Mouse (Mus musculus) liver, postnatal 0 days (tissue): ENCODE measurements at regions not wholly inside any gene's neighbourhood (a gene's known extent, or its start where the extent isn't known, plus 50 kb on each side); places are given as distances from the start of the nearest gene placed in this dataset.

Experiments
- ATAC-seq: fragments of 200-750 bp; cut with Nextera tagmentation; 2 replicates; pipeline ENCODE4 v1.8.0; 2017; ENCODE audit warnings: mild to moderate bottlenecking, moderate library complexity
- DNase-seq: peaks from one replicate; pipeline ENCODE4 v3.0.0-alpha.2; 2016
- H3K27ac ChIP-seq: fragments of 300-500 bp; sonication (generic); 2 replicates; pipeline ENCODE4 v1.5.1; 2014; ENCODE audit warnings: antibody characterized with exemption, moderate library complexity, mild to moderate bottlenecking, low read depth
- H3K27me3 ChIP-seq: fragments of 300-500 bp; sonication (generic); 2 replicates; pipeline ENCODE4 v1.6.1; 2014; ENCODE audit warnings: low read length, control low read depth, mixed read lengths; ENCODE audit not compliant: insufficient read depth
- H3K36me3 ChIP-seq: fragments of 300-500 bp; sonication (generic); replicated peaks from 2 replicates; pipeline ENCODE4 v1.6.1; 2014; ENCODE audit warnings: mild to moderate bottlenecking, control low read depth, low read length, moderate library complexity, mixed read lengths; ENCODE audit not compliant: insufficient read depth
- H3K4me1 ChIP-seq: fragments of 300-500 bp; sonication (generic); 2 replicates; pipeline ENCODE4 v1.6.1; 2014; ENCODE audit warnings: antibody characterized with exemption, mild to moderate bottlenecking, control low read depth; ENCODE audit not compliant: insufficient read depth
- H3K4me2 ChIP-seq: fragments of 300-500 bp; sonication (generic); 2 replicates; pipeline ENCODE4 v1.6.1; 2014; ENCODE audit warnings: low read depth, mild to moderate bottlenecking, low read length, moderate library complexity, mixed read lengths
- H3K4me3 ChIP-seq: fragments of 300-500 bp; sonication (generic); 2 replicates; pipeline ENCODE4 v1.5.1; 2014; ENCODE audit warnings: low read depth, low read length
- H3K9ac ChIP-seq: fragments of 300-500 bp; sonication (generic); replicated peaks from 2 replicates; pipeline ENCODE4 v1.6.1; 2014; ENCODE audit warnings: mild to moderate bottlenecking, moderate library complexity
- H3K9me3 ChIP-seq: fragments of 300-500 bp; sonication (generic); 2 replicates; pipeline ENCODE4 v1.6.1; 2016; ENCODE audit warnings: mild to moderate bottlenecking, control low read depth, low read length, mixed read lengths
- CTCF ChIP-seq: sonication (generic); IDR thresholded peaks from 2 replicates; pipeline ENCODE4 v1.5.1; 2016; ENCODE audit warnings: antibody characterized with exemption, low read depth
- EP300 ChIP-seq: IDR thresholded peaks from 2 replicates; pipeline ENCODE4 v1.6.1; 2016; ENCODE audit warnings: antibody characterized with exemption, low read depth, mild to moderate bottlenecking
- WGBS: fragments of 180-500 bp; shearing (Covaris S2); extraction: QIAGEN DNeasy Blood & Tissue Kit; methylation state at CpG from one replicate; pipeline ENCODE4 v1.1.7; 2014; ENCODE audit not compliant: insufficient replicate concordance; 5-methylcytosine and 5-hydroxymethylcytosine counted together

DNA sequence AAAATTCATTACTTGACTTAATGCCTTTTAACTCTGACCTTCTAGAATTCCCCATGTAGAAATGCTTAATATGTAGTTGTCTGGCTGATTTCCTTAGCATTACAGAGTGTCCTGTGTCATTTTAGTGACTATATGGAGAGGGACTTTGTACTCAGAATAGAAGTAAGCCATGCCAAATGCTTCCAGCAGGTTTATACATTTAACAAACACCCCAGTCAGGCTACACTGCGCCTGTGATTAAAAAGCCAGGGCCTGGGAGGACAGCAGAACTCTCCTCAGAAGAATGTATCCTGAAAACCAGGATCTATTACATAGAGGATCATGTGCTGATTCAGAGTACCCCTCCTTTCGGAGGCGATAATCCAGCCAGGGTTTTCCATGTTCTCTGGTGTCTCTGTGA lies 547.4 kb downstream of the Gm19410 start:
- DNase-seq (no peak), ATAC-seq (no peak)
- no peaks in the 10 kb centered on the region for H3K27me3 ChIP-seq
- no peak overlapping the region for H3K4me2 ChIP-seq
- WGBS, result 82% methylated on average over 3 of the region's 3 CpGs
- H3K27ac ChIP-seq, result no peak overlapping the region
- H3K36me3 ChIP-seq, result no peaks in the 10 kb centered on the region
- no peaks in the 10 kb centered on the region for H3K4me1 ChIP-seq
- H3K9ac ChIP-seq, result no peak overlapping the region
- H3K4me3 ChIP-seq, result no peak overlapping the region
- TF ChIP-seq CTCF, result no peak
- no peak for TF ChIP-seq EP300
- H3K9me3 ChIP-seq, result no peaks in the 10 kb centered on the region

DNA sequence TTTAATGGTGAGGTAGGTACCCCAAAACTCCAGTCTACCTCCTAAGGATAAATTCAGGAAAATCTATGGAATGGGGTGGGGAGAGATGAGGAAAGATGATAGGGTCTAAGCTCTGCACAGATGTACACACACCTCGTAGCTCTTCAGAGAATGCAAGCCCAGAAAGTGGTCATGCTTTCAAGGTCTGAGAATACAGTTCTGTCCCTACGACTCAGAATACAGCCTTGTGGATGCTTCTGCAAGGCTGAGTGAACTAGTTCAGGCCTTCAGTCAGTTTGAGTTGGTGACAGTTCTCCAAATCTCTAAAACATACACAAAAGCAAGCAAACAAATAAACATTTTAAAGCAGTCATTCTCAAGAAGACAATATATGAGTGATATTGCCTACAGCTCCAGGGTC lies 552.8 kb downstream of the Gm19410 start:
- no peak overlapping the region for H3K4me3 ChIP-seq
- no peaks in the 10 kb centered on the region for H3K9me3 ChIP-seq
- no peak for ATAC-seq
- no peak overlapping the region for H3K4me2 ChIP-seq
- H3K27me3 ChIP-seq, result no peaks in the 10 kb centered on the region
- no peaks in the 10 kb centered on the region for H3K4me1 ChIP-seq
- H3K27ac ChIP-seq, result no peak overlapping the region
- H3K36me3 ChIP-seq, result no peaks in the 10 kb centered on the region
- no peak for DNase-seq
- 73% methylated on average over 2 of the region's 2 CpGs for WGBS
- TF ChIP-seq EP300, result no peak
- no peak for TF ChIP-seq CTCF
- no peak overlapping the region for H3K9ac ChIP-seq

DNA sequence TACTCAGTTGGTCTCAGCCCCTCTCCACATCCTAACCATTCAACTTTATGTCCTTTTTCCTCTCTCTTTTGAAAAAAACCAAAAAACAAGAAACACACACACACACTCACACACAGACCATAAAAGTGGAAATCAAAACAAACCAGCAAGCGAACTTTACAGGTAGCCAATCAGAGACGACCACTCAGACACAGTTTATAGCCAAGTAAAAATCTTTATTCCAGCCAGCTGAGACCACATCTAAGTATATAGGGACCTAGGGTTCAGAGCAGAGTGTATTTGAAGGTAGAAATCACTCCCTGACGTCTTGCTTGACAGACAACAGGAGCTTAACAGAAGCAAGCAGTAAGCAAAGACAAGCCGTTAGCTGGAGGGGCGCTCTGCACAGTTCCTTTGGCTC lies 553.3 kb downstream of the Gm19410 start:
- Histone ChIP-seq H3K4me1 (no peaks in the 10 kb centered on the region), H3K9ac (no peak overlapping the region), H3K27ac (no peak overlapping the region), H3K9me3 (no peaks in the 10 kb centered on the region), H3K36me3 (no peaks in the 10 kb centered on the region), H3K4me3 (no peak overlapping the region), H3K4me2 (no peak overlapping the region), H3K27me3 (no peaks in the 10 kb centered on the region)
- ATAC-seq (no peak), DNase-seq (no peak)
- WGBS, result 56% methylated on average over 5 of the region's 5 CpGs
- TF ChIP-seq CTCF, result no peak
- no peak for TF ChIP-seq EP300

DNA sequence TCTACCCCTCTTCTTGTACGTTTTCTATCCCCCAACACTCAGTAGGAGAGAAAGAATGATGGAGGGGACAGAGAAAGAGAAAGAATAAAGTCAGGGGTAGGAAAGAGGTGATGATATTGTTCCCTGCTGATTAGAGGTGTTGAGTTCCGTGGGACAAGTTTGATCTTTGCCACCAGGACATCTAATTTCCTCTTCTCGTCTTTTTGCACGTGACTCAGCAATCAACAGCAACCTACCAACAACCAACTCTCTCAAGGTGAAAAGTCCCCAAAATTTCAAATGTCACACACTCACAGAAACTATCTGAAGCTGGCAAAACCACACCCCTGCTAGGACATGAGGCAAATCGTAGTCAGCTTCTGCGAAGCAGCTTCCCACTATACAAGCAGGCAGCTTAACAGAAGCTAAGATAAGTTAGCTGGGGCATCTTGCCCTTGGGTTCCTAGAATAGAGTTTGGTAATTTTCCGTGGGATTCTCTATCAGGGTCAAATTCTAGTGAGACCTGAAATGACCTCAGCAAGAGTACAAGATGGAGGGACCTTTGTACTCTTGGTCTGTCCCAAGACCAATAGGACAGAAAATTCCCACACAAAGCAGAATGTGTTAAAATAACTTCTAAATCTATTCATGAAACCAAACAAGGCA lies 553.8 kb downstream of the Gm19410 start:
- Histone ChIP-seq H3K9ac (no peak overlapping the region), H3K4me3 (no peak overlapping the region), H3K27me3 (no peaks in the 10 kb centered on the region), H3K4me1 (no peaks in the 10 kb centered on the region), H3K36me3 (no peaks in the 10 kb centered on the region), H3K27ac (no peak overlapping the region), H3K9me3 (no peaks in the 10 kb centered on the region), H3K4me2 (no peak overlapping the region)
- WGBS, result 33% methylated on average over 7 of the region's 7 CpGs
- no peak for DNase-seq
- TF ChIP-seq EP300 (no peak), CTCF (no peak)
- ATAC-seq, result no peak

DNA sequence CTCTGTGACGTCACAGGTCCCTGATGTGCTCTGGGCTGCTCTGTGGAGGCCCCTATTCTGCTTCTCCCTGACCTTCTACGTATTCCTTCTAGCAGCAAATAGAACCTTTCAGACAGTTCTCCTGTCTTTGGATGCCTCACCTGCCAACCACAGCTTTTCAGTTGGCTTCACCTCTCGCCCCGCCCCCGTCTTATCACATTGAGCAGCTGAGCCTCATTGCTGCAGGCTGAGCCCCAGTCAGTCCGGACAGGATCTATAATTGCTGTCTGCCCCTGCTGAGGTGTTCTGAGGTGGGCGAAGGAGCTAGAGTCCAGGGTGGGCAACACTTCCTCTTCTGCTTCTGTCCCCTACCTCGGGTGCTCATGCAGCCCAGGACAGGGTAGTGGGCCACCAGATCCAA lies 556.5 kb downstream of the Gm19410 start:
- Histone ChIP-seq H3K9me3 (no peaks in the 10 kb centered on the region), H3K4me2 (no peak overlapping the region), H3K27ac (no peak overlapping the region), H3K9ac (no peak overlapping the region), H3K4me3 (no peak overlapping the region), H3K4me1 (no peaks in the 10 kb centered on the region), H3K27me3 (no peaks in the 10 kb centered on the region), H3K36me3 (no peaks in the 10 kb centered on the region)
- 46% methylated on average over 8 of the region's 8 CpGs for WGBS
- ATAC-seq (0 out of 2 replicates have a peak, but pooled peaks have one; percentile 15), DNase-seq (peak; percentile 16)
- TF ChIP-seq EP300 (no peak), CTCF (no peak)

DNA sequence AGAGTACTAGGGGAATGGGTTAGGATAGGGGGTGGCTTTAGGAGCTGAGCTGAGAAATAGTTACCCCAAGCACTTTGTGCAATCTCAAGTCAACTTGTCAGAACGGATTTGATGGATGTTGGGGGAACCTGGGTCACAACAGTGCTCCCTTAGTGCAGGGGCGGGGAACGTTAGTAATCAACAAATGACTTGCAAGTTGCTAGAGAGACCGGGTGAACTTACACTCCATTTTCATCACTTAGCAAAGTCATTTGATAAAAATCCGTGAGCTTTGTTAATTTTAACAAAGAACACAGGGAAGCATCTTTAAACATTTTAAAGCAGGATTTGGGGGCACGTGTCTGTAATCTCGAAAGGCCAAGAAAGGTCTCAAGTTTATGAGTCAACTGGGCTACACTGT lies 557.0 kb downstream of the Gm19410 start:
- no peaks in the 10 kb centered on the region for H3K36me3 ChIP-seq
- no peaks in the 10 kb centered on the region for H3K27me3 ChIP-seq
- WGBS, result 74% methylated on average over 7 of the region's 7 CpGs
- TF ChIP-seq CTCF, result no peak
- TF ChIP-seq EP300, result no peak
- no peak overlapping the region for H3K4me3 ChIP-seq
- DNase-seq (no peak), ATAC-seq (no peak)
- H3K9me3 ChIP-seq, result no peaks in the 10 kb centered on the region
- H3K4me1 ChIP-seq, result no peaks in the 10 kb centered on the region
- no peak overlapping the region for H3K4me2 ChIP-seq
- H3K27ac ChIP-seq, result no peak overlapping the region
- no peak overlapping the region for H3K9ac ChIP-seq

DNA sequence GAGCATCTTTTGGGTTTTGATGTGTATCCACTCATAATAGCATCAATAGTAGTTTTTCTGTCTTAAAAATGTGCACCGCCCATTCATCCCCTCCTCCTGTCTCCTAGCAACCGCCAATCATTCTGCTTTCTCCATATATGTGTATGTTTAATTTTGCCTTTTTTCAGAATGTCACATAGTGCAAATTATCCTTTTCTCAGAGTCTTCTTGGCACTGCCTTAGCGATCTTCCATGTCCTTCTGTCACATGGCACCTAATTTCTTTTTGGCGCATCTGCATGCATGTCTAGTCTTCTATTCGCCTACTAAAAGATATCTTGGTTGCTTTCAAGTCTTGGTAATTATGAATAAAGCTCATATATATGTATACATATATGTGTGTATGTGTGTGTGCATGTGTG lies 573.0 kb downstream of the Gm19410 start:
- no peaks in the 10 kb centered on the region for H3K36me3 ChIP-seq
- 86% methylated on average over 5 of the region's 5 CpGs for WGBS

More for the DNA sequence above, 573.0 kb downstream of the Gm19410 start:
- Histone ChIP-seq H3K27me3 (no peaks in the 10 kb centered on the region), H3K4me3 (no peak overlapping the region), H3K9ac (no peak overlapping the region), H3K4me1 (no peaks in the 10 kb centered on the region), H3K4me2 (no peak overlapping the region), H3K9me3 (no peaks in the 10 kb centered on the region), H3K27ac (no peak overlapping the region)
- no peak for TF ChIP-seq CTCF
- ATAC-seq, result no peak
- no peak for DNase-seq
